Mouse (Mus musculus) kidney, embryonic 16.5 days (tissue): ENCODE data around the gene Carmil1. TPM values are rescaled to one million over a fixed set of nuclear protein-coding genes. Genes with fewer than 3 reads are reported as not detected.

Source experiments
- ATAC-seq: fragments of 200-750 bp; cut with Nextera tagmentation; 2 replicates; pipeline ENCODE4 v1.8.0; 2017; ENCODE audit warnings: moderate TSS enrichment; ENCODE audit not compliant: low FRiP score, low TSS enrichment
- H3K27ac ChIP-seq: fragments of 300-500 bp; sonication (generic); 2 replicates; pipeline ENCODE4 v1.5.1; 2014; ENCODE audit warnings: low read length
- H3K27me3 ChIP-seq: fragments of 300-500 bp; sonication (generic); 2 replicates; pipeline ENCODE4 v1.6.1; 2014; ENCODE audit warnings: low read length, control low read depth, mixed read lengths; ENCODE audit not compliant: insufficient read depth
- H3K36me3 ChIP-seq: fragments of 300-500 bp; sonication (generic); 2 replicates; pipeline ENCODE4 v1.6.1; 2014; ENCODE audit warnings: low read length, control low read depth, mixed read lengths; ENCODE audit not compliant: insufficient read depth
- H3K4me1 ChIP-seq: fragments of 300-500 bp; sonication (generic); 2 replicates; pipeline ENCODE4 v1.6.1; 2014; ENCODE audit warnings: low read length, control low read depth, mixed read lengths; ENCODE audit not compliant: insufficient read depth
- H3K4me2 ChIP-seq: fragments of 300-500 bp; sonication (generic); replicated peaks from 2 replicates; pipeline ENCODE4 v1.6.1; 2014; ENCODE audit warnings: low read depth, low read length
- H3K4me3 ChIP-seq: fragments of 300-500 bp; sonication (generic); 2 replicates; pipeline ENCODE4 v1.5.1; 2014; ENCODE audit warnings: mild to moderate bottlenecking, low read length
- H3K9ac ChIP-seq: fragments of 300-500 bp; sonication (generic); replicated peaks from 2 replicates; pipeline ENCODE4 v1.6.1; 2014; ENCODE audit warnings: low read length
- H3K9me3 ChIP-seq: fragments of 300-500 bp; sonication (generic); 2 replicates; pipeline ENCODE4 v1.6.1; 2016; ENCODE audit warnings: low read length, control low read depth
- WGBS: fragments of 180-500 bp; shearing (Covaris S2); extraction: QIAGEN DNeasy Blood & Tissue Kit; methylation state at CpG from one replicate; pipeline ENCODE4 v1.1.7; 2014; 5-methylcytosine and 5-hydroxymethylcytosine counted together
- polyA plus RNA-seq: library from polyadenylated mRNA; unstranded; fragments of >200 nt; fragmentation: Nextera tagmentation; extraction: Ambion mirVana; gene quantifications from 2 replicates; pipeline ENCODE4 v1.2.1, GENCODE M21; 2015

The Carmil1 gene
- polyA plus RNA-seq, 1 experiment from 2014 or later = 52.5 TPM

GRCm38 (mm10) chr13:23994756-23995155 is 285.8 kb downstream of the Carmil1 start:
- ATAC-seq = no peak
- 0 out of 2 replicates have a peak, but pooled peaks cover 3% of the 10 kb centered on the region for H3K4me1 ChIP-seq
- 59% methylated on average over 3 of the region's 3 CpGs for WGBS

GRCm38 (mm10) chr13:23994024-23994423 is 286.6 kb downstream of the Carmil1 start:
- no peaks in the 10 kb centered on the region for H3K36me3 ChIP-seq
- H3K9me3 ChIP-seq = no peaks in the 10 kb centered on the region
- no peak overlapping the region for H3K4me3 ChIP-seq
- ATAC-seq = no peak
- WGBS = 19% methylated on average over 9 of the region's 9 CpGs
- no peak overlapping the region for H3K9ac ChIP-seq
- no peak overlapping the region for H3K4me2 ChIP-seq
- H3K27me3 ChIP-seq = peaks cover 16% of the 10 kb centered on the region
- H3K4me1 ChIP-seq = 0 out of 2 replicates have a peak, but pooled peaks cover 3% of the 10 kb centered on the region
- no peak overlapping the region for H3K27ac ChIP-seq

More at GRCm38 (mm10) chr13:23994756-23995155, 285.8 kb downstream of the Carmil1 start:
- H3K4me3 ChIP-seq = no peak overlapping the region
- H3K27me3 ChIP-seq = peaks cover 16% of the 10 kb centered on the region
- H3K36me3 ChIP-seq = no peaks in the 10 kb centered on the region
- no peak overlapping the region for H3K4me2 ChIP-seq
- H3K9ac ChIP-seq = no peak overlapping the region
- H3K9me3 ChIP-seq = no peaks in the 10 kb centered on the region
- no peak overlapping the region for H3K27ac ChIP-seq

GRCm38 (mm10) chr13:23990928-23991327 is 289.7 kb downstream of the Carmil1 start, which contains the start of gene Scgn:
Scgn (minus strand) TSS chr13:23991214.
- H3K9me3 ChIP-seq = no peaks in the 10 kb centered on the region
- H3K27ac ChIP-seq = no peak within 1 kb of the TSS
- H3K4me3 ChIP-seq = no peak within 1 kb of the TSS
- H3K27me3 ChIP-seq = peaks cover 16% of the 10 kb centered on the region
- 0 out of 2 replicates have a peak, but pooled peaks cover 3% of the 10 kb centered on the region for H3K4me1 ChIP-seq
- H3K4me2 ChIP-seq = no peak within 1 kb of the TSS
- no peaks in the 10 kb centered on the region for H3K36me3 ChIP-seq
- peak; percentile 67; the same call in 1 of the 2 replicates for ATAC-seq
- 1% methylated on average over 20 of the region's 20 CpGs for WGBS
- no peak within 1 kb of the TSS for H3K9ac ChIP-seq

GRCm38 (mm10) chr13:23990451-23990850 is 290.1 kb downstream of the Carmil1 start:
- H3K27me3 ChIP-seq = peaks cover 16% of the 10 kb centered on the region
- no peak overlapping the region for H3K4me2 ChIP-seq
- no peak overlapping the region for H3K27ac ChIP-seq
- H3K9ac ChIP-seq = no peak overlapping the region
- 0 out of 2 replicates have a peak, but pooled peaks cover 3% of the 10 kb centered on the region for H3K4me1 ChIP-seq
- no peaks in the 10 kb centered on the region for H3K36me3 ChIP-seq
- no peaks in the 10 kb centered on the region for H3K9me3 ChIP-seq
- H3K4me3 ChIP-seq = no peak overlapping the region
- 28% methylated on average over 5 of the region's 5 CpGs for WGBS
- no peak for ATAC-seq

DNA sequence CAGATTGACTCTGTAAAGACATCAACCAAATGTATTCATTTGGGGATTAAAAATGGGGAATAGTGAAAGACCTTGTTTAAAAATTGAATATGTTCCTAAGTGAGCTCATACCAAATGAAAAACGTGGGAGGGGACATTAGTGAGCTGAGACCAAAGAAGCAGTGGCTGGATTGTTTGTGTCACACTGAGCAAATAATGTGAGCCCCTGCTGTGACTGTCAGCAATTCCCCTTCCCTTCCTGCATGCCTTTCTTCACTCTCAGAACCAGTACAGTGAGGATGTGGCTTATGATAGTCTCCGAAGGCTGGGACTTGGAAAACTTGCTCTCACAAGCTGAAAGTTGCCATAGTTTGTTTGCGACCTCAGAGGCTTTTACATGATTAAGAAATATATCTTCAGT is 295.5 kb downstream of the Carmil1 start:
- no peaks in the 10 kb centered on the region for H3K36me3 ChIP-seq

DNA sequence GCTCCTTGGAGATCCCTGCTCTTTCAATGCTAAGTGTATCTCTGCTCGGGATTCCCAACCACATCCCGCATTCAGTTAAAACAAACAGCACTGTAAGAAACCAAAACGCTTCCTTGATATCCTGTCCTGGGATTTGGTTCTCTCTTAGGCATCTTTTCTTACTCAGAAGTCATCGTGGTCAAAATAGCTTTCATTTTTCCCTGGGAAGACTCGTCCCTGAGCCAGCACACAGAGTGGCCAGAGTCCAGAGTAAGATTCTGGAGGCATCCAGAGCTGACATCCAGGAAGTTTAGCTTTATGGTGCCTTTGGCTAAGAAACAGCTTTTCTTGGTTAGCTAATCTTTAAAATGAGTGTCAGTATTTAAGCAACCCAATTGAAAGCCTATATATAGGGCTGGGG is 308.3 kb downstream of the Carmil1 start:
- Histone ChIP-seq H3K9me3 (no peaks in the 10 kb centered on the region), H3K9ac (no peak overlapping the region), H3K4me1 (no peaks in the 10 kb centered on the region), H3K4me3 (no peak overlapping the region), H3K27ac (no peak overlapping the region), H3K27me3 (no peaks in the 10 kb centered on the region), H3K36me3 (no peaks in the 10 kb centered on the region), H3K4me2 (no peak overlapping the region)
- ATAC-seq = no peak
- 78% methylated on average over 5 of the region's 5 CpGs for WGBS

More for the DNA sequence above, 295.5 kb downstream of the Carmil1 start:
- Histone ChIP-seq H3K9me3 (no peaks in the 10 kb centered on the region), H3K27me3 (no peaks in the 10 kb centered on the region), H3K4me2 (no peak overlapping the region), H3K4me1 (no peaks in the 10 kb centered on the region), H3K4me3 (no peak overlapping the region), H3K27ac (no peak overlapping the region), H3K9ac (no peak overlapping the region)
- 55% methylated on average over 3 of the region's 3 CpGs for WGBS
- ATAC-seq = no peak

DNA sequence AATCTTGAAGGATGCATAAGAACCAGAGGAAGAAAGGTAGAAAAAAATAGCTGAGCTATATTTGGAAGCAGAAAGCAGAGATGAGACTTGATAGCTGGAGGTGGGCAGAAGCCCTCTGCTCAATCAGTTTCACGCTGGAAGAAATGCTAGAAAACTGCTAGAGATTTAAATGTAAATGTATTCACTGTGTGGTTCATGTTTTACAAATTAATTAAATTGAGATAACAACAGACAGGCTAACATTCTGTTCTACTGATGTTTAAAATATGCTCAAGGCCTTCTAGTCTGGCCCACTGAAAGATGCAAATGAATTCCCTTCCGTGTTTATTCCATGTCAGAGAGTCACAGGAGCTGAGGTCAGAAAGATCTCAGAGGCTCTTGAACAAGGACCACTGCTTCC is 308.7 kb downstream of the Carmil1 start:
- Histone ChIP-seq H3K9ac (no peak overlapping the region), H3K27ac (no peak overlapping the region), H3K4me1 (no peaks in the 10 kb centered on the region), H3K4me3 (no peak overlapping the region), H3K36me3 (no peaks in the 10 kb centered on the region), H3K4me2 (no peak overlapping the region), H3K9me3 (no peaks in the 10 kb centered on the region), H3K27me3 (no peaks in the 10 kb centered on the region)
- WGBS = 64% methylated on average over 2 of the region's 2 CpGs
- no peak for ATAC-seq

- H3K9ac ChIP-seq = no peak overlapping the region
- H3K4me3 ChIP-seq = no peak overlapping the region
- H3K4me1 ChIP-seq = no peaks in the 10 kb centered on the region
- H3K36me3 ChIP-seq = no peaks in the 10 kb centered on the region
- no peak overlapping the region for H3K4me2 ChIP-seq
- WGBS = 77% methylated on average over 2 of the region's 2 CpGs
- no peaks in the 10 kb centered on the region for H3K9me3 ChIP-seq
- no peak overlapping the region for H3K27ac ChIP-seq
- H3K27me3 ChIP-seq = no peaks in the 10 kb centered on the region
- ATAC-seq = no peak
Observed at GRCm38 (mm10) chr13:23964909-23965308, 315.7 kb downstream of the Carmil1 start.

Other genes with a start within 250 kb of the Carmil1 start
- 0.79 and 1.2 TPM in 2 replicates for gene Cmah, start 46.6 kb upstream of the Carmil1 start, polyA plus RNA-seq